Mouse (Mus musculus) liver, embryonic 11.5 days (tissue): Measurements from ENCODE around the gene Ap2b1. TPM values are rescaled to one million over a fixed set of nuclear protein-coding genes. Genes with fewer than 3 reads are reported as not detected.

ENCODE experiments used
- ATAC-seq: fragments of 200-750 bp; cut with Nextera tagmentation; replicated peaks from 2 replicates; pipeline ENCODE4 v1.8.0; 2017; ENCODE audit warnings: moderate number of reproducible peaks, mild to moderate bottlenecking, moderate TSS enrichment, moderate library complexity; ENCODE audit not compliant: low FRiP score
- DNase-seq: peaks from one replicate; pipeline ENCODE4 v3.0.0-alpha.2; 2017; ENCODE audit warnings: low spot score
- H3K27ac ChIP-seq: fragments of 300-500 bp; sonication (generic); 2 replicates; pipeline ENCODE4 v1.5.1; 2014; ENCODE audit warnings: mild to moderate bottlenecking, low read depth, low read length, control low read depth
- H3K27me3 ChIP-seq: fragments of 300-500 bp; sonication (generic); replicated peaks from 2 replicates; pipeline ENCODE4 v1.6.1; 2014; ENCODE audit warnings: low read length, mixed read lengths; ENCODE audit not compliant: control insufficient read depth, insufficient read depth
- H3K36me3 ChIP-seq: fragments of 300-500 bp; sonication (generic); 2 replicates; pipeline ENCODE4 v1.6.1; 2014; ENCODE audit warnings: mild to moderate bottlenecking, low read length, moderate library complexity, mixed read lengths; ENCODE audit not compliant: control insufficient read depth, insufficient read depth
- H3K4me1 ChIP-seq: fragments of 300-500 bp; sonication (generic); replicated peaks from 2 replicates; pipeline ENCODE4 v1.6.1; 2014; ENCODE audit warnings: low read length, mixed read lengths; ENCODE audit not compliant: control insufficient read depth, insufficient read depth
- H3K4me2 ChIP-seq: fragments of 300-500 bp; sonication (generic); 2 replicates; pipeline ENCODE4 v1.6.1; 2014; ENCODE audit warnings: mild to moderate bottlenecking, control low read depth, moderate library complexity
- H3K4me3 ChIP-seq: fragments of 300-500 bp; sonication (generic); 2 replicates; pipeline ENCODE4 v1.5.1; 2014; ENCODE audit warnings: low read depth, low read length, control low read depth
- H3K9ac ChIP-seq: fragments of 300-500 bp; sonication (generic); 2 replicates; pipeline ENCODE4 v1.6.1; 2014; ENCODE audit warnings: low read depth, low read length, control low read depth
- H3K9me3 ChIP-seq: fragments of 300-500 bp; sonication (generic); 2 replicates; pipeline ENCODE4 v1.6.1; 2016; ENCODE audit warnings: low read length, inconsistent platforms, mixed read lengths; ENCODE audit not compliant: control insufficient read depth
- WGBS: fragments of 180-500 bp; shearing (Covaris S2); extraction: QIAGEN DNeasy Blood & Tissue Kit; methylation state at CpG from one replicate; pipeline ENCODE4 v1.1.7; 2014; 5-methylcytosine and 5-hydroxymethylcytosine counted together
- polyA plus RNA-seq: library from polyadenylated mRNA; unstranded; fragments of >200 nt; fragmentation: Nextera tagmentation; extraction: Ambion mirVana; gene quantifications from 2 replicates; pipeline ENCODE4 v1.2.1, GENCODE M21; 2014

The Ap2b1 gene
- polyA plus RNA-seq, 1 experiment from 2014 or later = 52.2 TPM

GRCm38 (mm10) chr11:83447612-83448011 is 148.8 kb downstream of the Ap2b1 start:
- Histone ChIP-seq H3K4me1 (peaks cover 20% of the 10 kb centered on the region), H3K9ac (no peak overlapping the region), H3K4me3 (no peak overlapping the region), H3K4me2 (no peak overlapping the region), H3K9me3 (no peaks in the 10 kb centered on the region), H3K27ac (no peak overlapping the region), H3K27me3 (peaks cover 46% of the 10 kb centered on the region), H3K36me3 (no peaks in the 10 kb centered on the region)
- ATAC-seq (no peak), DNase-seq (no peak)
- 64% methylated on average over 10 of the region's 10 CpGs for WGBS

GRCm38 (mm10) chr11:83448021-83448926 is 149.4 kb downstream of the Ap2b1 start:
- H3K27me3 ChIP-seq = peaks cover 39% of the 10 kb centered on the region
- no peak overlapping the region for H3K4me2 ChIP-seq
- no peaks in the 10 kb centered on the region for H3K9me3 ChIP-seq
- no peak overlapping the region for H3K27ac ChIP-seq
- H3K36me3 ChIP-seq = no peaks in the 10 kb centered on the region
- no peak for DNase-seq
- WGBS = 38% methylated on average over 16 of the region's 16 CpGs
- peaks cover 20% of the 10 kb centered on the region for H3K4me1 ChIP-seq
- no peak for ATAC-seq
- H3K4me3 ChIP-seq = no peak overlapping the region
- no peak overlapping the region for H3K9ac ChIP-seq

GRCm38 (mm10) chr11:83448927-83449236 is 150.1 kb downstream of the Ap2b1 start:
- Histone ChIP-seq H3K4me3 (no peak overlapping the region), H3K4me1 (peaks cover 16% of the 10 kb centered on the region), H3K36me3 (no peaks in the 10 kb centered on the region), H3K27ac (no peak overlapping the region), H3K9me3 (no peaks in the 10 kb centered on the region), H3K27me3 (peaks cover 33% of the 10 kb centered on the region), H3K4me2 (no peak overlapping the region), H3K9ac (no peak overlapping the region)
- no peak for ATAC-seq
- DNase-seq = no peak

- H3K4me1 ChIP-seq = peaks cover 17% of the 10 kb centered on the region
- ATAC-seq = no peak
- H3K27me3 ChIP-seq = peaks cover 29% of the 10 kb centered on the region
- no peak overlapping the region for H3K4me3 ChIP-seq
- no peaks in the 10 kb centered on the region for H3K9me3 ChIP-seq
- H3K27ac ChIP-seq = no peak overlapping the region
- H3K4me2 ChIP-seq = no peak overlapping the region
- no peaks in the 10 kb centered on the region for H3K36me3 ChIP-seq
- no peak overlapping the region for H3K9ac ChIP-seq
- WGBS = 28% methylated on average over 4 of the region's 4 CpGs
- no peak for DNase-seq
Observed at GRCm38 (mm10) chr11:83449298-83449697, 150.5 kb downstream of the Ap2b1 start.

- Histone ChIP-seq H3K36me3 (no peaks in the 10 kb centered on the region), H3K4me1 (peaks cover 24% of the 10 kb centered on the region), H3K27me3 (peaks cover 16% of the 10 kb centered on the region), H3K9me3 (no peaks in the 10 kb centered on the region), H3K9ac (no peak overlapping the region), H3K4me2 (no peak overlapping the region), H3K4me3 (no peak overlapping the region), H3K27ac (no peak overlapping the region)
- DNase-seq (no peak), ATAC-seq (no peak)
- 50% methylated on average over 1 of the region's 1 CpGs for WGBS
Observed at GRCm38 (mm10) chr11:83450550-83450949, 151.7 kb downstream of the Ap2b1 start.

GRCm38 (mm10) chr11:83451281-83451680 is 152.5 kb downstream of the Ap2b1 start:
- H3K27me3 ChIP-seq = peaks cover 11% of the 10 kb centered on the region
- WGBS = 83% methylated on average over 10 of the region's 10 CpGs
- H3K9ac ChIP-seq = no peak overlapping the region
- no peak overlapping the region for H3K4me3 ChIP-seq
- no peaks in the 10 kb centered on the region for H3K9me3 ChIP-seq
- ATAC-seq (no peak), DNase-seq (no peak)
- no peaks in the 10 kb centered on the region for H3K36me3 ChIP-seq
- H3K4me1 ChIP-seq = peaks cover 30% of the 10 kb centered on the region
- no peak overlapping the region for H3K4me2 ChIP-seq
- no peak overlapping the region for H3K27ac ChIP-seq

GRCm38 (mm10) chr11:83454548-83454947 is 155.7 kb downstream of the Ap2b1 start:
- Histone ChIP-seq H3K9me3 (no peaks in the 10 kb centered on the region), H3K27ac (no peak overlapping the region)
- 1% methylated on average over 4 of the region's 4 CpGs for WGBS

More at GRCm38 (mm10) chr11:83454548-83454947, 155.7 kb downstream of the Ap2b1 start:
- Histone ChIP-seq H3K36me3 (no peaks in the 10 kb centered on the region), H3K27me3 (no peaks in the 10 kb centered on the region), H3K4me3 (no peak overlapping the region), H3K4me2 (no peak overlapping the region), H3K9ac (no peak overlapping the region), H3K4me1 (peaks cover 21% of the 10 kb centered on the region)
- DNase-seq (peak; percentile 36), ATAC-seq (no peak; the same call in 1 of the 2 replicates)
